Mouse (Mus musculus): ENCODE measurements around the gene Tia1.
"Not testable (repeated sequence)": the region's sequence is repeated elsewhere in the genome, so short reads cannot be mapped to it uniquely, and the experiment has no call there.

Gene Tia1

DNA sequence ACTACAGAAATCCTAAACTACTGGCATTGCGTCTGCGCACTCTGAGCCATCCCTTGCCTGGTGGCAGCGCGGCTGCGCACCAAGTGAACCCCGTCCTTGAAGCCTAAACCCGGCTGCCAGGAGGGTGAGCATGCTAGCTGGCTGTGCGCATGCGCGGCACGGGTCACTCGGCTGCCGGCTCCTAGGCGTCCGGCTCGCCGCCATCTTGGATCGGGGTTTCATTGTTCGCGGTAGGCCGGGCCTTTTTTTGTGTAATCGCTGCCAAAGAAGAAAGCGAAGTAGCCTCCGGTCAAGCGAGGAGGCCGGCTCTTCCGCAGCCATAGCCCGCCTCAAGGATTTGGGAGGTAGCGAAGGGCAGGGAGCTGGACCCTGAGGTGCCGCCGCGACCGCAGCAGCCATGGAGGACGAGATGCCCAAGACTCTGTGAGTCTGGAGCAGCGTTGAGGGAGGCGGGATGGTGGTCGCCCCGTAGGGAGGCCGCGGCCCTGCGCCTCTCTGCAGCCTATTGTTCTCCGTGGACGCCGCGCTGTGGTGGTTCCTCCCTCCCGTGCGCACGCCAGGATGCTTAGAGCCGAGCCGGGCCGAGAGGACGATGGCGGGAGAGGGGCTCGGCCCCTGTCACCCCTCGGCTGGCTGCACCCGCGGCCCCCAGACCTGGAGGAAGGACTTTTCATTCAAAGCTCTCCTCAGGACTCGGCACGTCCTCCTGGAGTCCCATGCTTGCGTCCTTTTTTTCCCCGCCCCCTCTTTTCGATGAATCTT, at the start of gene Tia1:
TSS of gene Tia1 (plus strand) at position 120 of the 762 bp plus-strand sequence.
- peak; percentile 92 to 97 for DNase-seq (ENCODE audit: low spot score in 2 of 2)

DNA sequence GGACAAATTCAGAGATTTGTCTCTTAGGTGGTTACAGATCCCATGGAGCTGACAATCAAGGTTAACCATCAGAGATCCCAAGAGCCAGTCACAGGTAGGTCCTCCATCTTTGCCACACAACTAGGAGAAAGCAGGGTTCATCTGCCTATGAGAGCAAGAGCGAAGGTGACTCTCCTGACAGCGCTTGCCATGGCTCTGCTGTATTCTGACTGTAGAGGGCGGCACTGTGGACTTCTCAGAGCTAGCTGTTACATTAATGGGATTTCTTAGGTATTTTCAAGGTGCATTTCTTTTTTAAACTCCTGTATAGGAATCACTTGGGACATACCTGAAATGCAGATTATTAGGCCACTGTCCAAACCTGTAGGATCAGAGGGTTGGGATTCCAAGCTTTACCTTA, 49.1 kb upstream of the Tia1 start:
- DNase-seq (ENCODE audit: low spot score in 2 of 2) = no peak

DNA sequence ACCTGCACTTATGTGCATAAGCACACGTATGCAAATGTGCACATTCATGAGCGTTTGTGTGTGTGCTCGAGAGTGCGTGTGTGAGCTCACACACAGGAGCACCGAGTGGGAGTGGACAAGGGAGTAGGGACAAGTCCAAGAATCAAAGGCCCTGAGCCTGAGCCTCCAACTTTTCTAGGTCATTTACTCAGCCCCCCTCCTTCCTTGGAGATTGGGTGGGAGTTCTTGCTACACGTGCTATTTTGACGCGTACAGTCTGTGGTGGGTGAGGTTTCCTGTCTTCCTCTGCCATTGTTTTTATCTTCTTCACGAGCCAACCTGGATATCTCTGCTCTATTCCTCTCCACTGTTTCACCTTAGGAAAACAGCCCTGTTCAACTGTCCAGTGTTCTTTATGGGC, 47.1 kb upstream of the Tia1 start:
- DNase-seq (ENCODE audit: low spot score in 2 of 2) = no peak

DNA sequence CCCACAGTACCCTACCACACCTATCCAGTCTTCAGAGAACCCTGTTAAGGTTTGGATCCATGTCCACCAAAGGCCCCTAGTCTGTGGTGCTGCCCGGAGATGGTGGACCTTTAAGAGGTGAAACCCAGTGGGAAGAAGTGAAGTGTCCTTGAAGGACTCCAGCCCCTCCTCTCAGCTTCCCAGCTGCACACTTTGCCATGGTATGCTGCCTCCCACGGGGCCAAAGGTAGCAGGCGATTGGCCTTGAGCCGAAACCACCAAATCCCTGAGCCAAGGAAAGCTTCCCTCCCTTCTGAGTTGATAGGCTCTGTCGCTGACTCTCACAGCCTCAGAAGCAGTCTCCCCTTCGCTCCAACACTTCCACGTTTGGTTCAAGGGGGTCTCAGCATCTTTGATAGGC, 43.3 kb upstream of the Tia1 start:
- DNase-seq (ENCODE audit: low spot score in 2 of 2) = no peak

DNA sequence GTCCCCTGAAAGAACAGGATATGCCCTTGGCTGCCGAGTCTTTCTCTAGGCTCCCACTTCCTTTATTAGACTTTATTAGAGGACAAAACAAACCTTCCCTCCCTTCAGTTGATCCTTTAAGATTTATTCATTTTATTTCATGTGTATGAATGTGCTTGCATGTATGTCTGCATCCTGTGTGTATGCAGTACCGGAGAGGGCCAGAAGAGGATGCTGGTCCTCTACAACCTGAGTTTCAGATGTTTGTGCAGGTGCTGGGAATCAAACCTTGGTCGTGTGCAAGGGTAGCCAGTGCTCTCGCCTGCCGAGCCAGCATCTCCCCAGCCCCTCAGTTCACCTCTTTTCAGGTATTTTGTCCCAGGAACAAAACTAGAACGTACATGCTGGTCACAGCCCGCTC, 42.6 kb upstream of the Tia1 start:
- no peak for DNase-seq (ENCODE audit: low spot score in 2 of 2)

DNA sequence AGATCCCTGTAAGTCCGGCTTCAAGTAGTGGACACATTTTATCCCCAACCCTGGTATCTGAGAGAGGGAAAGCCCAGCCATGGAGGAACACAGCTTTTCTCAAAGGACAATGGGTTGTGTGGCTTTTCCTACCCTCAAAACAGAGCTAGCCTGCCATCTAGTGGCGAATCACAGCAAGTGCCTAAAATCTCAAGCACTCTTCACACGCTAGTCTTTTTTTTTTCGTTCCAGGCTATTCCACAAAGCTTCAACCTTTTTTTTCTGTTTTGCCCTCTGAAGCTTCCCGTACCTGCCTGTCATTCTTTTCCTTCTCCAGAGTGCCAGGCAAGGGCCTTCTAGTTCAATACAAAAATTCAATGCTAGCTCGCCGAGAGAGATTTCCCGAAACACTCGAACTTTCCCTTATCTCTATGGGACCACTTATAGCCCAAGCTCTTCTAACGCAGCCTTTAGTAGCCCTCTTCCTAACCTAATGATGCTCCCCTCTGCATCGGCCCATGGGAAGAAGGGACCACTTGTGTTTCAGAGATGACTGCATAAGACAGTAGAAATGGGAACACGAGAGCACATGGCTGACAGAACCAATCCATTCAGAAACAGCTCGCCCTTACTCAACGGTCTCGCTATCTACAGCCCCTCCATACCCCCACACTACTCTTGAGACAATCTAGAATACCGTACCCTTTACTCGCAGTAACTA, 39.4 kb upstream of the Tia1 start:
- DNase-seq (ENCODE audit: low spot score in 2 of 2) = peak; percentile 70 to 85

DNA sequence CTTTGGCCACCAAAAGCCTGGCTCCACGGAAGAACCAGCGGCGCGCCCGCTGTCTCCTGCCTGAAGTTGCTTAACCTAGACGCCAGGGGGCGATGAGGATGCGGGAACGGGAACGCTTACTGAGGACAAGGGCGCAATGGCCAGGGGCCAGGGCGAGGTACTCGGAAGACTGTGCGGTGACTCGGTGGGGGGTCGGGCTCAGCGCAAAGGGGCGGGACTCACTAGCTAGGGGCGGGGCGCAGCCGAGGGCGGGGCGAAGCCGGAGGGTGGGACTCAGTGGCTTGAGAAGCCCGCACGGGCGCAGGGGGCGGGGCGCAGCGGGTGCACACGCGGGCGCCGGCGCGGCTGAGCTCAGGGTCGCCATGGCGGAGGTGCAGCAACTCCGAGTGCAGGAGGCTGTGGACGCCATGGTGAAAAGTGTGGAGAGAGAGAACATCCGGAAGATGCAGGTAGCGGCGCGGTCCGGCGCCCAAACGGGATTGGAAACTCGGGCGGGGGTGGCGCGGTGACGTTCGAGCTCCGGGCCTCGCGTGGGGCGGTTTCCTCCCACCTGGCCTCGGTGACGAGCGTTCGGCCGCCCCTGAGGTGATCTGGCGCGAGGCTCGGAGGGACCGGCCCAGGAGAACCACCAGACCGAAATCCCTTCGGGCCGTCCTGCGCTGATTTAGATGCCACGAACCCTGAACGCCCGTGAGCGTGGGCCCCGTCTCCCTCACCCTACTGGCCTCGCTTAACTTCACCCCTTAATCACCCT, 38.5 kb upstream of the Tia1 start, which contains the start of gene Fam136a:
TSS of gene Fam136a (plus strand) at position 276 of the 754 bp plus-strand sequence.
- DNase-seq (ENCODE audit: low spot score in 2 of 2) = peak; percentile 91 to 95

DNA sequence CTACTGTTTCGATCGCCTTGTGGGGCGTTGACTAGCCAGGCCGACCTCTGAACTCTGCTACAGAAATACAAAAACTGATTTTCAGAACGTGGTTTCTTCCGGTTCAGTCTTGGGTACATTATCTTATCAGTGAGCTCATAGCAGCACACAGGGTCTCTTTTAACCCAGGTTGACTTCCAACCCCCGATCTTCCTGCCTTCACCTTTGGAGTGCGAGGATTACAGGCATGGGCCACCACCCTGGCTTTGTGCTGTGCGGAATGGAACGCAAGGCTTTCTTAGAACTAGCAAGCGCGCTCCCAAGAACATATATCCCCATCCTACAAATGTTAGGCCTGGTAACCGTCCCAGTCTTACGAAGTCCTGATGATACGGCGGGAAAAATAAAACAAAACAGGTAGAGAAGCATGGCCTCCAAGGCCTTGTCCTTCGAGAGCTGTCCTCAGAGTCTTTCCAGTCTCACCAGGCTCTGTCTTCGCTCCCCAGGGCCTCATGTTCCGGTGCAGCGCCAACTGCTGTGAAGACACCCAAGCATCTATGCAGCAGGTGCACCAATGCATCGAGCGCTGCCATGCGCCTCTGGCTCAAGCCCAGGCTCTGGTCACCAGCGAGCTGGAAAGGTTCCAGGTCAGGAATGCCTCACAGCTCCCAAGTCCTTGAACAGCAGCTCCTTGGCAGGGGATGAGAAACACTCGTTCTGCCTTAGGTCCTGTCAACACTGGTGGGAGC, 37.7 kb upstream of the Tia1 start:
- DNase-seq (ENCODE audit: low spot score in 2 of 2) = peak; percentile 16 to 21

DNA sequence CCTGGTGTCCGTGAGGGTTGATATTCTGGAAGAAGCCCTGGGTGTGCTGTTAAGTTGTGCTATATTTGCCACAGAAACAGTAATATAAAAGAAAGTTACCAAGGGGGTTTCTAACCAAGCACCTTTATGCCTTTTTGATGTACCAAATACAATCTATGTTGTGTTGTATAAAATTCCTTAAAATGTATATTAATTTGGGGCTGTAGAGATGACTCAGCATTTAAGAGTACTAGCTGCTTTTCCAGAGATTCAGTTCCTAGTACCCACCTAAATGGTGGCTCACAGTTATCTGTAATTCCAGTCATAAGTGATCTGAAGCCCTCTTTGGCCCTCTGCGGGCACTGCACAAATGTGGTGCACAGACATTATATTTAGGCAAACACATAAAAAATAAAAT, 37.2 kb upstream of the Tia1 start:
- no peak for DNase-seq (ENCODE audit: low spot score in 2 of 2)

DNA sequence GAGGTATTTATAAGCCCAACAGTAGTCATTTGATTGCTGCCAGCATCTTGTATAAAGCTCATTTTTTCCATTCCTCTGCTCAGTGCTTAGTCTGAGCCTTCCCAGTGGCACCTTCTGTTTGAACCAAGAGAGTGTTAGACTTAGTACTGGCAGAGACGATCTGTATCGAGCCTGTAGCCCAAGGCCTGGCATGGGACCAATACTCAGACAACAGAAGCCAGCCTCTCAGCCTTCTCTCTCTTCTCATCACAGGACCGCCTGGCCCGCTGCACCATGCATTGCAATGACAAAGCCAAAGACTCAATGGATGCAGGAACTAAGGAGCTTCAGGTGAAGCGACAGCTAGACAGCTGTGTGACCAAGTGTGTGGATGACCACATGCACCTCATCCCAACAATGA, 35.5 kb upstream of the Tia1 start:
- no peak for DNase-seq (ENCODE audit: low spot score in 2 of 2)

DNA sequence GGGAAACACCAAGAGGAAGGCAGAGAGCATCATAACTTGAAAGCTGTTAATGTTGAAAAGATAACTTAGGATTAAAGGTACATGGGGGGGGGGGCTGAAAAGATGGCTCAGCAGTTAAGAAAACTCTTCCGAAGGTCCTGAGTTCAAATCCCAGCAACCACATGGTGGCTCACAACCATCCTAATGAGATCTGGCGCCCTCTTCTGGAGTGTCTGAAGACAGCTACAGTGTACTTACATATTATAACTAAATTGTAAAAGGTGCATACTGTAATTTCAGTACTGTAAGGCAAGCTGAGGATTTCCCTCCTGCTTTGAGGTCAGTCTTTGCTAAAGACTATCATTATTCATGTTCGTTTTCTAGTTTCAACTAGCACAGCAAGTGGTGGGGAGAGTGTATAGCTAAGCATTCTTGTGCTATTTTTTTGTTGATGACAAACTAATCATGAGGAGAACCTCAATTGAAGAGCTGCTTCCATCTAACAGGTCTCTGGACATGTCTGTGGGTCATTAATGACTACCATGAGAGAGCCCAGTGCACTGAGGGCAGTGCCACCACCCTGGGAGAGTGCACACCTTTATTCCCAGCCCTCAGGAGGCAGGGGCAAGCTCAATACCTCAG, 33.8 kb upstream of the Tia1 start:
- peak in 1 of 2 experiments; percentile 53 for DNase-seq (ENCODE audit: low spot score in 2 of 2)

DNA sequence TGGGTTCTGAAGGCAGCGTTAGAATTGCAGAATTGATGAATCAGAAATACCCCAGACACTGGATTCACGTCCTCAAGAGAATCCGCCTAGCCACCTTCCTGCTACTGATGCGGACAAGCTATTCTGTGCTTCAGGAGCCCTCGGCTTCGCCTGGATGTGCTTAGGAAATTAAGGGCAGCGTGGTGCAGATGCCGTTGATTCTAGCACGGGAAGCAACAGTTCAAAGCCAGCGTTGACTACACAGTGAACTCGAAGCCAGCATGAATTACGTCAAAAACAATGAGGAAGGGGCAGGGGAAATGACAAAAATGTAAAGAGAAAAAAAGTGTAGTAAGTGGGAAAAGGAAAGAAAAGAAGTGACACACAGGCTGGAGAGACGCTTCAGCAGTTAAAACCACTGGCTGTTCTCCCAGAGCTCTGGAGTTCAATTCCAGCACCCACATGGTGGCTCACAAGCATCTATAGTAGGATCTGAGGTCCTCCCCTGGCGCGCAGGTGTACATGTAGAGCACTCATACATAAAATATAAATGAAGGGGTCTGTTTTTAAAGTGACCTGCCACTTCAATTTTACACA, 33.2 kb upstream of the Tia1 start, which contains the start of gene Snrpg:
TSS of gene Snrpg (plus strand) at position 541 of the 576 bp plus-strand sequence.
- peak; percentile 22 to 28 for DNase-seq (ENCODE audit: low spot score in 2 of 2)

DNA sequence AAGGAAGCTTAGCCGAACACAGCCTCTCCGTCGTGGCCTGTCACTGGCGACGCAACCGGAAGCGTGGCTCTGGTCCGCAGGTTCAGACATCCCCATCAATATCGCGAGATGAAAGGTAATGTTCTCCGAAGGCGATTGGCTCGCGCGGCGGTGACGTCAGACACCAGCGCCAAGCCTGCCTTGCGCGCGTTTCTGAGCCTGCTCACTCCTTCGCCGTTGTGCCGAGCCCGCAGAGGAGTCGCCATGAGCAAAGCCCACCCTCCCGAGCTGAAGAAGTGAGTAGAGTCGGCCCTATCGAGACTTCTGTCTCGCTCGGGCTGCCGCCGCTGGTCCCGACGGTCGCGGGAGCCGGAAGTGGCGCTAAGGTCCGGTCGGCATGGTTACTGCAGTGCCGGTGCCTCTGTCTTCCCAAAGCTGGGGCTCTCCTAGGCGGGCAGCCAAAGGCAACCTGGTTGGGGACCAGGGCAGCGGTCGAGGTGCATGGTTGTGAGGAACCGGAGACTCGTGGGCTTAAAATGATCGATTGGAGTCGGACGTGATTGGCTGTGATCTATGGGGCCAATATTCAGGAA, 32.6 kb upstream of the Tia1 start:
- peak; percentile 93 to 96 for DNase-seq (ENCODE audit: low spot score in 2 of 2)

DNA sequence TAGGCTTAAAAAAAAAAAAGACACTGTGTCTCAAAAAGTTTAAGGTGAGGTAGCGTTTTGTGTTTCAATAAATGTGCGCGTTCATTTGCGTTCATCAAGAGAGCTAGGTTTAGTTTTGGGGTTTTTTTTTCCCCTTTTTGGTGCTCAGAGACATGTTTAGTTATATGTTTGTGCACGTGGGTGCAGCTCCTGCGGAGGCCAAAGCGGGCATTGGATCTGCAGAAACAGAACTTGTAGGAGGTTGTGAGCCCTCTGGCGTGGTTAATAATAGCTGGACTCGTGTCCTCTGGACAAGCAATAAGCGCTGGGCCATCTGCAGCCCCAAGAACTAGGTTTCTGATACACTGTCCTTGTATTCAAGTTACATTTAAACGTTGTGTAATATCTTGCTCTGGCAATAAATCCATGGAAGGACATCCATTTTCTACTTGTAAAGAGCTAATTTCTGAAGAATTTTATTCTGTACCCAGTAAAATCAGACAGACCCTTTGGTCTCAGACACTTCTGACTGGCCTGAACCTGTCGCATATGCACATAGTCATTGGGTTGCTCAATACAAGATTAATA, 32.0 kb upstream of the Tia1 start:
- no peak for DNase-seq (ENCODE audit: low spot score in 2 of 2)

DNA sequence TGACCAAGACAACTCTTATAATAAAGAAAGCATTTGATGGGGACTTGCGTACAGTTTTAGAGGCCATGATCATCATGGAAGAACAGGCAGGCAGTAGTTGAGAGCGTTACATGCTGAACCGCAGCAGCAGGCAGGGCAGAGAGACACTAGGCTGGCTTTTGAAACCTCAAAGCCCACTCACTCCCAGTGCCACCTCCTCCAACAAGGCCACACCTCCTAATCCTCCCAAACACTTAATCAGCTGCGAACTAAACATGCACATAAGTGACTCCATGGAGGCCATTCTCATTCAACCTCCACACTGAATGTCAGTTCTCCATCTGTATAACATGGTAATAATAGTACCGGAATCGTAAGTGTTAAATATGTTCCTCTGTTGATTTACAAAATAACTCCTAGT, 30.5 kb upstream of the Tia1 start:
- no peak for DNase-seq (ENCODE audit: low spot score in 2 of 2)

DNA sequence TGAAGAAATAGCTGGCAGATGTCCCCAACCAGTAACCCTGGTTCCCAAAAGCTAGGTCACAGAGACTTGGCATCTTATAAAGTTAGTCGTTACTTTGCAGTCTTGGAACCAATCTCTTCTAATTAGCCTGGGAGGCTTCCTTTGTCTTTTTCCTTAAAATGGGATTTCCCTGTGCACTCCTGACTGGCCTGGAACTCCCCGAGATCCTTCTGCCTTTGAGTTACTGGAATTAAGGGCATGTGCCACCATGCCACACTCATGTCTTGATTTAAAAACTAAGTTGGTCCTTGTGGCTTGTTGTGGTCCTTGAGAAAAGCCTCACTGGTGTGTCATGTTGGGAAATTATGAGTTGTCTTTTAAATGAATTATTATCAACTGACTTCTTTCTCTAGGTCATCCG, 25.7 kb upstream of the Tia1 start:
- no peak for DNase-seq (ENCODE audit: low spot score in 2 of 2)

DNA sequence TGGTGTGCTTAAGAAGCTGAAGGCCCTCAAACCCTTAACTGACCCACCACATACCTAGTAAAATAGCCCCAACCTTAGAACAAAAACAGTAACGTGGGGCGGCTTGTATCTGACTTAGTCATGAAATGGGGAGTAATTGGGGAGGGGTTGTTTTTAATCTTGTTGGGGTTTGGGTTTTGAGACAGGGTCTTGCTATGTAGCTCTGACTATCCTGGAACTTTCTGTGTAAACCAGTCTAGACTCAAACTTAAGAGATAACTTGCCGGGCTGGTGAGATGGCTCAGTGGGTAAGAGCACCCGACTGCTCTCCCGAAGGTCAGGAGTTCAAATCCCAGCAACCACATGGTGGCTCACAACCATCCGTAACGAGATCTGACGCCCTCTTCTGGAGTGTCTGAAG, 23.9 kb upstream of the Tia1 start:
- DNase-seq (ENCODE audit: low spot score in 2 of 2) = not testable (repeated sequence)

DNA sequence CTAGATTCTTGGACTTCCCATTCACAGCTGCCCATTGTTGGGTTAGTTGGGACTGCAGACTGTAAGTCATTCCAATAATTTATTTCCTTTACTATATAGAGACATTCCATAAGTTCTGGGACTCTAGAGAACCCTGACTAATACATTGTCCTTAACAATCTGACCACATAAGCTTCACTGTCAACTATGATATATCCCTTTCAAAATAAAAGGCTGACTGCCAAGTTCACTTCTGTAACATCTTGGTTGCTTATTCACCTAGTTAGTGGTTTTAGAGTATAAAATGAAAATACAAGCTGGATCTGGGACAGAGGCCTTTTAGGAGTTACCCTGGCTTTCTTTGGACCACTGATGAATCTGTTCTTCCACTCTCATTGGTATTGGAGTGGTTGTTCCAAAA, 21.5 kb upstream of the Tia1 start:
- no peak for DNase-seq (ENCODE audit: low spot score in 2 of 2)

DNA sequence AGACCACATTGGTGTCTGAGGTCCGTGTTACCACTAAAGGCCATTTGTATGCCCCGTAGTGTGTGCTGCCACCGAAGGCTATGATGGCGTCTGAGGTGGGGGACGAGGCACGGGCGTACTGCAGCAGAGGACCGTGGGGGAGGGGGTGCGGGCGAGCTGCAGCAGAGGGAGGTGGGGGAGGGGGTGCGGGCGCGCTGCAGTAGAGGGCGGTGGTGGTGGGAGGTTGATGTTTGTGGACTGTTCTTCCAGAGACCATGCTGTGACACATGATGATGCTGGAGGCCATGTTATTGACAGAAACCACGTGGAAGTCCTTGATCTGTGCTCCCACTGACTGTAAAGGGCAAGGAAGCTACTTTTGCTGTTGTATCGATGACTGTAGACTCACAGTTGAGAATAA, 20.6 kb upstream of the Tia1 start:
- no peak for DNase-seq (ENCODE audit: low spot score in 2 of 2)

DNA sequence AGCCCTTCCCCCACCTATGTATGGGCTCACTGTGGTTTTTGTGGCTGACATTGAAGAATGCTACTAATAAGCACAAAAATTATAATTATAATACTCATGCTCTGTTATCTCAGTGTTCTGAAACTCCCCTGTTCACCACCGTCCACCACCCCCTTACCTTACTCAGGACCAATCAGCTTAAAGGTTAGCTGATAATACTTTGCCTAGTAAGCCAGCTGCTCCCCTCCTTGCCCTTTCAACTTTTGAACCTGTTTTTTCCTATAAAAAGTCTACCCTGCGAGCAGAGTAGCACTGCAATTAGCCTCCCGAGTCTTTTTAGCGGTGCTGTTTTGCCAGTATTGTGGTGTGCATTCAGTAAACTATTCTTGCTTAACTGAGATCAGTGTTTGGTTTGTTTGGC, 19.3 kb upstream of the Tia1 start:
- no peak for DNase-seq (ENCODE audit: low spot score in 2 of 2)

All from spleen, postnatal 10 days (tissue).